Mouse (Mus musculus) urinary bladder, postnatal 36 days (tissue): Measurements from ENCODE around the gene Fga.

Experiments used
- DNase-seq, 2 experiments: peaks; one replicate each; pipeline ENCODE4 v3.0.0; 2022; ENCODE audit warnings: low spot score in 2 of 2, mixed read lengths in 1 of 2

The Fga gene

DNA sequence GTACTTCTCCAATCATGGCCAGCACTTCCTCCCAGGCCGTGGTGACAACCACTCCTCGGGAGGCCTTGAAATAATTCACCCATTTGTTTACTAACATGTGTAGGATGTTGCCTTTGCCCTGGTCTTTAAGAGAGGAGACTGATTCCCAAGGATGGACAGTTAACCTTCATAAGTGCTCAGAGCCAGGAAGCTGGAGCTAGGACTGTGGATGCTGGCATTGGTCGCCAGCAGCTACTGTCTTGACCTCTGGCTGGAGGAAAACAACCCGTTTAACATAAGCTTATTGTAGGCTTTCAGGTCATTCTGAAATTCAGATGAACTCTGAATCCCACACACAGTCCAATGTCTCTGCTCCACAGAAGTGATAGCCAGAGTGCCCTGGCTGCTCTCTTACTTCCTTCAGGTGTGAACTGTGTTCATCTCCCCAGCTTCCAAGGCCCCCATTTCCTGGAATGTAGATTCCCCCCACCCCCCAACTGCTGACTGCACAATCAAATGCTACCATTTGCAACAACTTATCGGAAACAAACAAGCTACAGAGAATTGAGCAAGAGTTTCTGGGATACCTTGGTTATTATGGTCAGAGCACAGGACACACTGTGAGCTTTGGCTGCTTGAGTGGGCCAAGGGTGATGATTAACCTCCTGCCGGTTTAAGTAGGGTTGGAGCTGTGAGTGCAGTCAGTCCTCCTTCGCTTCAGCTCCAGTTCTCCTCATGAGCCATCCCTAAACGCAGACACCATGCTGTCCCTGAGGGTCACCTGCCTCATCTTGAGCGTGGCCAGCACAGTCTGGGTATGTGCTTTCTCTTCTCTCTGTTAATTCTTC lies at the start of gene Fga:
Fga (plus strand) TSS at position 602 of the 827 bp plus-strand sequence.
- no peak for DNase-seq

DNA sequence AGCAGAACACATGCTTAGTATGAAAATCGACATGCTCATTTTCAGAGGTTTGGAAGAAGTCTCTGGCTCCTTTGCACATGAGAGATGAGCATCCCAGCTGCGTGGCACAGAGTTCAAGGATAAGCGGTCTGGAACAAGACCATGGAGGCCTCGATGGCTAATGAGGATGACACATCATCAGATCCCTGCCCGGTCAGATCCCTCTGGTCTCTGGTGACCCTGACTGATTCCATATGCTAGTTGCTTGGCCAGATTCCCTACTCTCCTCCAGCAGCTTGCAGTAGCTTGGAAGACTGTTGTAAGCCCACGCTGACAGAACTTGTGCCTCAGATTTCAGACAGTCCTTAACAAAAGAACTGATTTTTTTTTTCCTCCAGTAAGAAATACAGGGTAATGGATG lies 45.1 kb upstream of the Fga start:
- DNase-seq, result peak in 1 of 2 experiments; percentile 30

- DNase-seq, result no peak
These were observed 44.0 kb upstream of the Fga start for GRCm38 (mm10) chr3:82981861-82982260.

GRCm38 (mm10) chr3:82984840-82985239 lies 41.0 kb upstream of the Fga start:
- DNase-seq, result no peak

DNA sequence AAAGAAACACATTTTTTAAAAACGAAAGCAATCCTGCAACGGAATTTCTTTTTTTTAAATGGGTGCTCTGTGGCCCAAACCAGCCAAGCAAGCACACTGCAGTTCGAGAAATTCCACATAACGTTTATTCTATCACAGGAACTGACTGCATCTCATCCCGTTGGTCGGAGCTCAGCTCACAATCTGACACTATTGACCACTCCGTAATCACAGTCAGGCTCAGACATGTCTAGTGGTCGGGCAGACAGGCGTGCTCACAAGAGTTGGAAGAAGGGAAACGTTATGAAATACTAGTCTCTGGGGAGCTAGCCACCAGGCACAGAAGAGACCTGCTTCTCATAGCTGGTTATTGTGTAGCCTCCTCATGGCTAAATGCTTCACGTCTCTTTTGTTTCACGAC lies 33.9 kb upstream of the Fga start:
- no peak for DNase-seq

DNA sequence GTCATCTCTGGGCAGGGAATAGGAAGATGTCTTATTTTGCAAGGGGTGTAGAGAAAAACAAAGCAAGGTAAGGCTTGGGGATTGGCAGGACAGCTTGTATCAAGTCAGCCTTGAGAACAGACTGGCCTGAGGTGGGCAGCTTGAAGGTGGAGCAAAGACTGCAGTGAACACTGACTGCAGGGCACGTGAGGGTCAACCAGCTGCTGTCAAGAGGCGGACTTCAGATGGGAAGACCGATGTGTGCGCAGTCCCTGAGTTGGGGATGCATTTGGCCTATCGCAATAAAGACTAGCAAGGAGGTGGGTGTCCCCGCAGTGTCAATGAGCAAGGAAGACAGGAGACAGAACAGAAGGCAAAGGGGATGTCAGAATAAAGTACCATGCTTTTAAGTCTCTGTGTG lies 32.9 kb upstream of the Fga start:
- DNase-seq, result no peak

- peak; percentile 48 to 73 for DNase-seq
These were observed 30.5 kb upstream of the Fga start for GRCm38 (mm10) chr3:82995368-82995767.

DNA sequence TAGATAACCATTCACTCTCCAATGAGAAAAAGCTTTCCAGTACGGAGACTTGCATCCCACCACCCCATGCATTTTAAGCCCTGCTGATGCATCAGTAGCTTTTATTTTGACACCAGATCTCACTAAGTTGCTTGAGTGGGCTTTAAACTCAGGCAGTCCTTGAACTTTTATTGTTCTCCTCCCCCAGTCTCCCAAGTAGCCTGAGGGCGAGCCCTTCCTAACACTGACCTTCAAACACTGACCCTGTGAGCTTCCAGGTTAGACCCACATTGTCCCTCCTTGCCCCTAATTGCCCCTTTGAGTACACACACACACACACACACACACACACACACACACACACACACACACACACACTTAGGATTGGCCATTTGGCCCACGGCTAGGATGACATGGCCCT lies 29.2 kb upstream of the Fga start:
- no peak for DNase-seq

DNA sequence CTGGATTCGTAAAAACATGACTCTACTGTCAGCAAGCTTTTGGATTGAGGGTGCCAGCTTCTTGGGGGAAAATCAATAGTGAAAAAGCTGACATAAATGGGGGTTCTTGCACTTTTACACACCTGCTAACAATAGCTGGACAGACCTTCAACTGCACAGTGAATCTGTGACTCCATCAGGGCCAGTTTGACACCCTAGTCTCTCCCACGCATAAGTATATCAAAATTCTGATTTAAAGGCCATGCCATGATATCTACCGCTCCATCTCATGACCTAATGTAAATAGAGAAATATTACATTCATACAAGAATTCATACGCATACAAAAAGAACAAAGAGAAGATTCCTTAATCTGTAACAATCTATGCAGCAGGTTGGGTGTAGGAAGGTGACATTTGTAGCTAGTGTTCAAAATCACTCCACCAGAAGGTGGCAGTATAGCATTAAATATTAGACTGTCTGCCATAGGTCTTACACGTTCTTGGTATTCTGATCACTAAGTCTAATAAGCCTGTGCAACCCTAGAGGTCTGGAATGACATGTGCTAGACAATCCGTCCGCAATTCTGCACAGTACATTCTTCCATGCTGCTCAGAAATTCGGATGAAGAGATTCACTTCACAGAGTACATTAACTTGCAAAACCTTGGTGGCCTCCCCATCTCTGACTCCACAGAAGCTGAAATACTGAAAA lies 27.0 kb upstream of the Fga start:
- DNase-seq, result no peak

GRCm38 (mm10) chr3:82999995-83000394 lies 25.9 kb upstream of the Fga start:
- no peak for DNase-seq

DNA sequence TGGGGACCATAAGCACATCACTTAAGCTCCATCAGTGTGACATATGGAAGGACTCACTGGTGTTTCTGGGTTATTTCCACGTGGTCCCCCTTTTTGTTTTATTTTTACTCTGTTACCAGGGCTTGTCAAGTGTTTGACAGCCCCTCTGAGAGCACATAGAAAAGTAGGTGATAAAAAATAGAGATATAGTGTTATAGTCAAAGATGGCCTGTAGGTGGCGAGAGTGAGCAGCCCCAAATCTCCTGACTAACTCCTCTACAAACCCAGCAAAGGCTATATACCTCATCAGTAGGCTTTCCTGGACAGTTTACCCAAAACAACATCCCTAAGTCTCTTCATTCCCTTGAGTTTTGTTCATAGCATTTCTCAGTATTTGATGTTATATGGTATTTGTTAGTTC lies 23.7 kb upstream of the Fga start:
- DNase-seq, result no peak

DNA sequence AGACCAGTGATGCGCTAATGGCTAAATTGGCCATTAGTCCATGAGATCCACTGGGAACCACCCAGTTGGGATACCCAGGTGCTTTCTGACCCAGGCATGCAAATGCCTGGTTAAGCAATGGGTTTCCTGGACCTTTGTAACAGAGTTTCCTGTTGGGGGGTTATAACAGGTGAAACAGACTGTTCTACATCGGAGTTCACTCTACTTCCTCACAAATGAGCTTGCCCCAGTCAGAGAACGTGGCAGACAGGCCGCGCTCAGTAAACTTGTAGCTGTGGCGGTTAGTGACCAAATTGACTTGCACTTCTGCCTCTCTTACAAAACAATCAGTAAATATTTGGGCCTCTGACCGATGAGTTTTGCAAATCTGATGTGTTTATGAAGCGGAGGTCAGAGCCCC lies 22.8 kb upstream of the Fga start:
- no peak for DNase-seq

DNA sequence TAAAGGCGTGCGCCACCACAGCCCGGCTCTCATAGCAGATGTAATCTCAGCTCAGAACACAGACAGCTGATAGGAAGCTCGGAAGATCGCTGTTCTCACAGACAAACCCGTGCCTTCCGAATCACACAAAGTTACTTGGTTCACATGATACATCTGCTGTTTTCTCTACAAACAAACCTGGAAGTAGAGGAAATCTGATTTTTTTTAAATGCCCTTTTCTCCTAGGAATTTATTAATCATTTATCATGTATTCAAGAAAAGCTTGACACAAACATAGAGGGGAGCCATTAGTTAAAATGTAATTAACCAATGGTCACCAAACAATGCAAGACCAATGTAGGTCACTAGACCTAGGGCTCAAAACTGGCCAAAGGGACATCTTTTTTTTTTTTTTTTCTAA lies 21.1 kb upstream of the Fga start:
- no peak for DNase-seq

- no peak for DNase-seq
These were observed 18.3 kb upstream of the Fga start, which contains the start of gene Fgg for GRCm38 (mm10) chr3:83007557-83007956. TSS of gene Fgg (plus strand) at chr3:83007724.

GRCm38 (mm10) chr3:83010291-83010690 lies 15.6 kb upstream of the Fga start:
- no peak for DNase-seq

DNA sequence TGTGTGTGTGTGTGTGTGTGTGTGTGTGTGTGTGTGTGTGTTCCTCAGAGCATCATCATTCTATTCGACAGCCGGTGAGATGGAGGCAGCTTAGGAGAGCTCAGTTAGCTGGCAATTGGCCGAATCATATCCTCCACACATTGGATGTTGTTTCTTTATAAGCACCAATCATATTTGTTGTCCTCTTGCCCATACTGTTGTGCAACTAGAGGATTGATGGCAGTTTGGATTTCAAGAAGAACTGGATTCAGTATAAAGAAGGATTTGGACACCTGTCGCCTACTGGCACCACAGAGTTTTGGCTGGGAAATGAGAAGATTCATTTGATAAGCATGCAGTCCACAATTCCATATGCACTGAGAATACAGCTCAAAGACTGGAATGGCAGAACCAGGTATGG lies 14.7 kb upstream of the Fga start:
- no peak for DNase-seq

DNA sequence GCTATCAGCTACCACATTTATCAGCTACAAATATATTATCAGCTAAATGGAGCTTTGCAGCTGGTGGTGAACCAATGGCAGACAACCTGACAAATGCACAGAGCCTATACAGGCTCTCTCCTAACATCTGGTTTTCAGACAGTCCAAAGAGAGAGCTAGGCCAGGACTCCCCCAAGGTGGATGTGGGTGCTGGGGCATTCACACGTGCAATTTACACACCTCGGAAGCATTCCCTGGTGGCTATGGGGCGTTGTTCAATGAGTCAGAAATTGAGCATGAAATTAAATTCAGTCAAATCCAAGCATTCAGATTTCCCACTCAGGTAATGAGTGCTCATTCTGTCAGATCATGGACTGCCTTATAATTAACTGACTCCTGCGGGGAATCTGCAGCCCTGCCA lies 14.3 kb upstream of the Fga start:
- DNase-seq, result no peak

- no peak for DNase-seq
These were observed 13.2 kb upstream of the Fga start for GRCm38 (mm10) chr3:83012636-83013035.

GRCm38 (mm10) chr3:83013951-83014350 lies 11.9 kb upstream of the Fga start:
- no peak for DNase-seq

DNA sequence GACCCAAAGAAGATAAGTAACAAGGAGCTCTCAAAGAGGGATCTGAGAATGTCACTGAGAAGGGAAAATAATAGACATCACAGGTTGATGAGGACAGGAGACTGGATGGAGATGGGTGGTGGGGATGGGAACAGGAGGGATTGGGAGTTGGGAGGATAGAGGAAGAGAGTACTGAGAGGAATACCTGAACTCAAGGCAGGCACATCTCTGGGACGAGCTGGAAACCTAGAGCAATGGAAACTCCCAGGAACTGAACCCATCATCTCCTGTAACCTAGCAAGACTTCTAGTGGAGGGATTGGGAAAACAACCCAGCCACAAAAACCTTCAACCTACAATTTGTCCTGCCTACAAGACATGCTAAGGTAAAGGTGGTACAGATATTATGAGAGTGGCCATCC lies 9.6 kb upstream of the Fga start:
- DNase-seq, result no peak

DNA sequence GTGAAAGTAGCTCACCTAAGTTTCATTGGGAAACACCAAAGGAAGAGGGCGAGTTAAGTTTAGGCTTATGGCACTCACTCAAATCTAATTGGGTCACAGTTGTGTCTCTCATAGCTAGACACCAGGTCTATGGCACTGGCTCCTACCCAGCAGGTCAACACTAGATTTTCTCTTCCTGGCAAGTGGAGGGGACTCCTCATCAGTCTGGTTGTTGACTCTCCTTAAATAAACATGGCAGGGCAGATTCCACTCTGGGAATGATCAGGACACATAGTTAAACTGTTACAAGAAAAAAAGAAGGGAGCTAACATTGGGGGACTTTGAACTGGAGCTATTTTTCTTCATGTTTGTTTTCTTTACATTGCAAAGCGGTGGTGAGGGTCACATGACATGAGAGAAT lies 5.5 kb upstream of the Fga start:
- DNase-seq, result no peak

- DNase-seq, result no peak
These were observed 4.7 kb upstream of the Fga start for GRCm38 (mm10) chr3:83021176-83021575.

GRCm38 (mm10) chr3:83025036-83025435 lies 840 bp upstream of the Fga start:
- no peak for DNase-seq
